Mouse (Mus musculus): ENCODE measurements around the gene Gatd1. TPM values are rescaled to one million over a fixed set of nuclear protein-coding genes. Genes with fewer than 3 reads are reported as not detected.

Gatd1 gene
- total RNA-seq, 2 experiments from 2014 or later = 38.9 to 46.5 TPM

DNA sequence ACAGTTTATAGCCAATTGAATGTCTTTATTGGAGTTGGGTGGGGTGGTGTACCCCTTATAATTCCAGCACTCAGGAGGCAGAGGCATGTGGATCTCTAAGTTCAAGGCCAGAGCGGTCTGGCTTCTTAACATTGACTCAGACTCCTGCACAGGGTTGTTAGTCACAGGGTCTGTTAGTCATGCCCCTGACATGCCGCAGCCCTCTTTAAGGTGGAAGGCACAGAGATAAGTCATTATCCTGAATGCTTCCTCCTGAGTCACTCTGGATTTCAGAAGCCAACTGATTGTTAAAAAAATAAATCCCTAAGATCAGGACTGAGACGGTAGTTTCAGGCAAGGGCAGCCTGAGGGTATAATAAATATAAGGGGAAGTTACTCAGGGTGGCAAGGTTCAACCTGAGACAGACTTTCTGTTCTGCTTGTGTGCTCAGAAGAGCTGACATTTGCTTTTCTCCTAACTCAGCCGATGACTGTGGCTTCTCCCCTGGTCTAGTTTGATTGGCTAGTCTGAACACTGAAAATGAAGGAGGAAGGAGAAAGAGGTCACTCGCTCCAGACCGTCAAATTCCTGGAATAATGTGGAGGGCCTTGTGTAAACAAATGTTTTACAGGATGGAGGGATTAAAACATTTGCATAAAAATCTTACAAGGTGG is 41.9 kb downstream of the Gatd1 start:
- TF ChIP-seq CTCF (IDR thresholded peaks at IDR 0.05) = no peak
- DNase-seq (ENCODE audit: extremely low spot score in 1 of 2, low spot score in 2 of 2) = no peak
- intact Hi-C loops (cut with DNase I) = no loop called here

DNA sequence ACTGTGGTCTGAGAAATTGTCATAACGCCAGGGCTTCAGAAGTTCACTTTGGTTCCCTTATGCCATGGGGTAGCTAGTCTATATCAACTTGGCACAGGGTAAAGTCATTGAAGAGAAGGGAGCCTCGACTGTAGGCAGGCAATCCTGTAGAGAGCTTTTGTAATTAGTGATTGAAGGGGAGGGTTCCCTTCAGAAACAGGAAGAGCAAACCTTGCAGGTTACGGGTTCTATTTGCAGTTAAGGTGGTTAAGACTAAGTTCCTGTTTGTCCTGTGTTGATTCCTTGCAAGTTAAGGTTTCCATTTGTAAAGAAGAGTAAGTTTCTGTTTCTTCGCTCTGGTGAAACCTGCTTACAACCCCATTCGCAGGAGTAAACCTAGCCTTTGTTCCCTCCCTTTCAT is 44.0 kb downstream of the Gatd1 start:
- no peak for DNase-seq (ENCODE audit: extremely low spot score in 1 of 2, low spot score in 2 of 2)
- no peak for TF ChIP-seq CTCF (IDR thresholded peaks at IDR 0.05)
- Histone ChIP-seq H3K4me3 (no peak overlapping the region), H3K27ac (no peak overlapping the region)
- intact Hi-C loops (cut with DNase I) = no loop called here

More for the DNA sequence above, 41.9 kb downstream of the Gatd1 start:
- H3K27ac ChIP-seq = no peak overlapping the region
- H3K4me3 ChIP-seq = no peak overlapping the region

DNA sequence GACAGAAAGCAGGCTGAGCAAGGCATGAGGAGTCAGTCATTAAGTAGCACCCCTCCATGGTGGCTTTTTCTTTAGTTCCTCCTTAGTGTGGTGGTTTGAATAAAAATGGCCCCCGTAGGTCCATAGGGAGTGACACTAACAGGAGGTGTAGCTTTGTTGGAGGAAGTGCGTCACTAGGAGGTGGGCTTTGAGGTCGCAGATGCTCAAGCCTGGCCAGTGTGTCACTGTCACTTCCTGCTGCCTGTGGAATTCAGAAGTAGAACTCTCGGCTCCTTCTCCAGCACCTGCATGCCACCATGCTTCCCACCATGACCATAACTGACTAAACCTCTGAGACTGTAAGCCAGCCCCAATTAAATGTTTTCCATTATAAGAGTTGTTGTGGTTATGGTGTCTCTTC is 46.6 kb downstream of the Gatd1 start:
- intact Hi-C loops (cut with DNase I) = no loop called here
- no peak for TF ChIP-seq CTCF (IDR thresholded peaks at IDR 0.05)
- Histone ChIP-seq H3K4me3 (no peak overlapping the region), H3K27ac (no peak overlapping the region)
- DNase-seq (ENCODE audit: extremely low spot score in 1 of 2, low spot score in 2 of 2) = no peak

DNA sequence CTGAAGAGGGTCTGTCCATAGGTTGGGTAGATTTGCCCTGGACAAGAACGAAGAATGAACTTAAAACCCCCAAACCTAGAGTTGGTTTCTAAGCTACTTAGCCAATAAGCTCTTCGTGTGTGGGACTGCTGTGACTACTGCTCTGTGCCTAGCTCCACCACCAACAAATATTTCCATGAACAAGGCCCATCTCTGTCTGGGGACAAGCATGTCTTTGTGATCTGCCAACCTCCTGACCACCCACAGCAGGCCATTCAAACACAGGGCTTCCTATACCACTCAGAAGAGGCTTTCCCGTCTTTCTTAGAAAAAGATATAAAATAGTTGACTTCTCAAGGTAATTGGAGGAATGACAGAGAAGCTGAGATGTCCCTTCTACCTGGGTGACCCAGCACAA is 48.9 kb downstream of the Gatd1 start:
- DNase-seq (ENCODE audit: extremely low spot score in 1 of 2, low spot score in 2 of 2) = no peak
- no peak overlapping the region for H3K4me3 ChIP-seq
- no peak for TF ChIP-seq CTCF (IDR thresholded peaks at IDR 0.05)
- H3K27ac ChIP-seq = peak overlapping the region; percentile 72
- intact Hi-C loops (cut with DNase I) = no loop called here

DNA sequence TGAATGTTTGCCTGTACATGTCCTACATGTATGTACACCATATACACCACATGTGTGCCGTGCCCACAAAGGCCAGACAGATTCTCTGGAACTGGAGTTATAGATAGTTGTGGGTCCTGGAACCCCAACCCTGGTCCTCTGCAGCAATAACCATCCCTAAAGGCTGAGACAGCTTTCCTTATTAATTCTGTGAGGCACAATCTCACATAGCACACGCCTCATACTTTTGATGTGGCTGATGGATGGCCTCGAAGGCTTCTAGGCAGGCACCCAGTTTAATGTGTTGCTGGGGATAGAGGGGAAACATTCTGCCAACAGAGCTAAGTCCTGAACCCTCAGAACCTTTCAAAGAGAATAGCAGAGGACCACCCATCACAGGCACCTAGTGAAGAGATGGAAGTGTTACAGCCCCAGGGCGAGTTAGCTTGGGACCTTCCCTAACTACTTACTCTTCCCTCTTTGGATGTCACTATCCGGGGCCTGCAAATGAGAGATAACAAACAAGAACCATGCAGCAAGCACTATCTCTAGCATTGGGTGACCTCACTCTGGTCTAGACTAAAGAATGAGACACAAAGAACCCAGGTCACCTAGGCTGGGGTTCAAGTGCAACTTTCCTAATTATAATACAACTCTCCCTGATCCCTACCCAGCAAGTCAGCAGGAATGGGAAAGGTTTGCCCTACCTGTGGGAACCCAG is 49.4 kb downstream of the Gatd1 start:
- DNase-seq (ENCODE audit: extremely low spot score in 1 of 2, low spot score in 2 of 2) = no peak
- intact Hi-C loops (cut with DNase I) = loop anchor here (5.0 kb wide), 2 partner anchors 82 to 97 kb away; partner anchors contain the start of gene Irf7
- H3K4me3 ChIP-seq = 0 out of 2 replicates have a peak overlapping the region, but pooled peaks have one; percentile 9
- TF ChIP-seq CTCF (IDR thresholded peaks at IDR 0.05) = no peak
- H3K27ac ChIP-seq = peak overlapping the region; percentile 72; the same call in 1 of the 2 replicates

DNA sequence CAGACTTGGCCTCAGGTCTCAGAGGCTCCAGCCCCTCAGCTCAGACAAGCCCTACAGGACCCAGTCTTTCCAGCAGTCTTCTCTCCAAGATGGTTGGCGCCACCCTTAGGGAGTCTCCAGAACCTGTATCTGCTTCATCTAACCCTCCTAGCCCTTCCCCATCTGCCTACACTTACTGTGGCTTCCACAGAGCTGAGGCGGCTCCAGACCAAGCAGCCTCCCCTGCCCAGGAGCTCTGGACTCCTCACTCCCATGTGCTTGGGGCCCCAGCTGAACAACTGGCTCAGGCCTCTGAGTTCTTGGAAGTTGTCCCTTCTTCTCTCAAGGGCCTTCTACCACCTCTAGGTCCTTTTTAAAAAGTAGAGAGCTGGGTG is 50.2 kb downstream of the Gatd1 start:
- DNase-seq (ENCODE audit: extremely low spot score in 1 of 2, low spot score in 2 of 2) = no peak
- intact Hi-C loops (cut with DNase I) = loop anchor here (2.0 to 5.0 kb wide), 3 partner anchors 81 to 135 kb away; partner anchors contain the start of genes Irf7 and Phrf1
- H3K4me3 ChIP-seq = no peak overlapping the region
- TF ChIP-seq CTCF (IDR thresholded peaks at IDR 0.05) = no peak
- peak overlapping the region; percentile 72; the same call in 1 of the 2 replicates for H3K27ac ChIP-seq

DNA sequence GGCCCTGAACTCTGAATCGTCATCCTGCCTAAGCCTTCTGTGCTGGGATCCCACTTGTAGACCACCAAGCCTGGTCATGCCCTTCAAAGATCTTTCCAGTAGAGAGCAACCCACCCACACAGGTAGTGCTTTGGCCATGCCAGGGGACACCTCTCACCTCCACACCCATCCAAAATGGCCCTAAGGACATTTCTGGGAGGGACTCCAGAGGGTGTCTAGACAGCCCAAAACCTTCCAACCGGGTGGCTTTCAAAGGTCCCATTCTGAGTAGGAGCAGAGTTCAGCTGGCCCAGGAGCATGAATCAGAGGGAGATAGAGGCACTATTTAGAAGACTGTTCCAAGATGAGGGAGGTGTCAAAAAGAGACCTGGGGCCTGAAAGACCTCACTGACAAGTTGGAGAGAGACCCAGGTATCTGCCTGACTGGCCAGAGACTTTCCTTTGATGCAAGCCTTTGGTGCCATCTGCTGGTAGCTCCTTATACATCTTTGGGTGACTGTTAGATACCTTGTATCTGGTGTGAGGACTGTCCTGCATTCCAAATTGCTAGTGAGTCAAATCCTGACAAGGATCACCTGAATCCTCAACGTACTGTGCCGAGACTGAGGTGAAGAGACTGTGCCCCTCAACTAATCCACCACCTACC is 50.7 kb downstream of the Gatd1 start:
- intact Hi-C loops (cut with DNase I) = loop anchor here (2.0 to 5.0 kb wide), 3 partner anchors 81 to 134 kb away; partner anchors contain the start of genes Irf7 and Phrf1
- peak; percentile 68 to 73 for DNase-seq (ENCODE audit: extremely low spot score in 1 of 2, low spot score in 2 of 2)
- H3K27ac ChIP-seq = no peak overlapping the region
- TF ChIP-seq CTCF (IDR thresholded peaks at IDR 0.05) = peak; percentile 83
- no peak overlapping the region for H3K4me3 ChIP-seq

DNA sequence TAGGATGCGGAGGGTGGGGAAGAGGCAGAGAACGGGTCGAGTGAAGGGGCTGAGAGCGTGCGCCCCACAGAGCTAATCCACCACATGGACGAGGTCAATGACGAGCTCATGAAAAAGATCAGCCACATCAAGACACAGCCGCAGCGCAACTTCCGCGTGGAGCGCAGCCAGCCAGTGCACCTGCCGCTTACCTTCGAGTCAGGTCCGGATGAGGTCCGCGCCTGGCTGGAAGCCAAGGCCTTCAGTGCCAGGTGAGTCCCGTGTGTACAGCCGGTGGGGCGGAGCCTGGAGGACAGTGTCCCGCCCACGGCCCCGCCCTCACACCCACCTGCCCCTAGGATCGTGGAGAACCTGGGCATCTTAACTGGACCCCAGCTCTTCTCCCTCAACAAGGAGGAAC is 52.4 kb downstream of the Gatd1 start:
- no peak overlapping the region for H3K4me3 ChIP-seq
- intact Hi-C loops (cut with DNase I) = loop anchor here (5.0 kb wide), 2 partner anchors 79 to 94 kb away; partner anchors contain the start of gene Irf7
- no peak for DNase-seq (ENCODE audit: extremely low spot score in 1 of 2, low spot score in 2 of 2)
- TF ChIP-seq CTCF (IDR thresholded peaks at IDR 0.05) = no peak
- no peak overlapping the region for H3K27ac ChIP-seq

Other genes starting within 250 kb of the Gatd1 start
- gene Rnh1, start 241.3 kb downstream of the Gatd1 start, total RNA-seq (2021) = 10 to 100 TPM; 36.5 to 37.3 TPM
- gene Hras, start 220.1 kb downstream of the Gatd1 start, total RNA-seq (2021) = 100 to 1,000 TPM; 219 to 244 TPM
- 1 to 10 TPM; 3.9 to 5.0 TPM for gene Lrrc56, start 220.0 kb downstream of the Gatd1 start, total RNA-seq (2021)
- not detected for gene Lmntd2, start 200.1 kb downstream of the Gatd1 start, total RNA-seq (2021)
- gene Rassf7, start 198.3 kb downstream of the Gatd1 start, total RNA-seq (2021) = 1 to 10 TPM in 1 of 2 experiments, under 1 TPM in 1; 0.94 to 1.3 TPM
- gene Phrf1, start 185.4 kb downstream of the Gatd1 start, total RNA-seq (2021) = 10 to 100 TPM; 70.5 to 77.2 TPM
- 1 to 10 TPM in 1 of 2 experiments, under 1 TPM in 1; 0.59 to 1.2 TPM for gene Irf7, start 147.7 kb downstream of the Gatd1 start, total RNA-seq (2021)
- not detected for gene Cdhr5, start 137.3 kb downstream of the Gatd1 start, total RNA-seq (2021)
- gene Sct, start 135.0 kb downstream of the Gatd1 start, total RNA-seq (2021) = not detected
- under 1 TPM; 0.27 to 0.44 TPM for gene Drd4, start 122.1 kb downstream of the Gatd1 start, total RNA-seq (2021)
- 10 to 100 TPM; 63.1 to 63.8 TPM for gene Deaf1, start 86.4 kb downstream of the Gatd1 start, total RNA-seq (2021)
- gene Tmem80, start 86.4 kb downstream of the Gatd1 start, total RNA-seq (2021) = 10 to 100 TPM; 33.3 to 34.9 TPM
- 1 to 10 TPM; 3.6 to 5.3 TPM for gene Eps8l2, start 75.3 kb downstream of the Gatd1 start, total RNA-seq (2021)
- gene Taldo1, start 21.9 kb downstream of the Gatd1 start, total RNA-seq (2021) = 10 to 100 TPM; 87.5 to 90.9 TPM
- 100 to 1,000 TPM; 279 to 288 TPM for gene Cend1, start 15.4 kb upstream of the Gatd1 start, total RNA-seq (2021)
- 100 to 1,000 TPM; 253 to 262 TPM for gene Slc25a22, start 23.8 kb upstream of the Gatd1 start, total RNA-seq (2021)
- gene Pidd1, start 29.9 kb upstream of the Gatd1 start, total RNA-seq (2021) = 1 to 10 TPM in 1 of 2 experiments, under 1 TPM in 1; 0.93 to 1.2 TPM
- 100 to 1,000 TPM; 552 to 567 TPM for gene Rplp2, start 33.2 kb upstream of the Gatd1 start, total RNA-seq (2021)
- 10 to 100 TPM; 26.0 to 31.7 TPM for gene Pnpla2, start 41.1 kb upstream of the Gatd1 start, total RNA-seq (2021)
- 1 to 10 TPM; 3.7 to 5.1 TPM for gene Cracr2b, start 47.0 kb upstream of the Gatd1 start, total RNA-seq (2021)
- 10 to 100 TPM; 30.7 to 31.4 TPM for gene Cd151, start 53.3 kb upstream of the Gatd1 start, total RNA-seq (2021)
- 10 to 100 TPM; 38.4 to 42.3 TPM for gene Polr2l, start 61.0 kb upstream of the Gatd1 start, total RNA-seq (2021)
- gene Tspan4, start 61.1 kb upstream of the Gatd1 start, total RNA-seq (2021) = 10 to 100 TPM; 13.7 to 14.4 TPM
- gene Chid1, start 125.7 kb upstream of the Gatd1 start, total RNA-seq (2021) = 10 to 100 TPM; 59.2 to 72.0 TPM
- 100 to 1,000 TPM; 191 to 201 TPM for gene Ap2a2, start 148.0 kb upstream of the Gatd1 start, total RNA-seq (2021)
- gene Muc6, start 241.2 kb upstream of the Gatd1 start, total RNA-seq (2021) = not detected

All from left cerebral cortex, adult 2 months (tissue).